Mouse (Mus musculus) retina, embryonic 14.5 days (tissue): Measurements from ENCODE around the gene Zfp777.

Experiments
- DNase-seq: peaks from one replicate; pipeline ENCODE4 v3.0.0-alpha.2; 2015; ENCODE audit warnings: low spot score

Zfp777 gene

GRCm38 (mm10) chr6:48048426-48049272 is at the start of gene Zfp777:
Gene Zfp777 (minus strand): TSS chr6:48048911.
- peak; percentile 86 for DNase-seq

GRCm38 (mm10) chr6:48086957-48087715 is 38.4 kb upstream of the Zfp777 start:
- DNase-seq: peak; percentile 45

GRCm38 (mm10) chr6:48086471-48086878 is 37.8 kb upstream of the Zfp777 start, which contains the start of gene Zfp746:
Gene Zfp746 (minus strand): TSS chr6:48086593.
- peak; percentile 94 for DNase-seq

- peak; percentile 24 for DNase-seq
Observed at GRCm38 (mm10) chr6:48085521-48086404, 37.1 kb upstream of the Zfp777 start.

GRCm38 (mm10) chr6:48083733-48084191 is 35.1 kb upstream of the Zfp777 start:
- DNase-seq: no peak

GRCm38 (mm10) chr6:48081952-48082351 is 33.2 kb upstream of the Zfp777 start:
- no peak for DNase-seq

GRCm38 (mm10) chr6:48081021-48081420 is 32.3 kb upstream of the Zfp777 start:
- DNase-seq: no peak

GRCm38 (mm10) chr6:48073316-48073715 is 24.6 kb upstream of the Zfp777 start:
- DNase-seq: no peak

GRCm38 (mm10) chr6:48067492-48067891 is 18.8 kb upstream of the Zfp777 start:
- DNase-seq: no peak

GRCm38 (mm10) chr6:48065587-48066075 is 16.9 kb upstream of the Zfp777 start:
- no peak for DNase-seq

GRCm38 (mm10) chr6:48064451-48064850 is 15.7 kb upstream of the Zfp777 start:
- DNase-seq: no peak

- DNase-seq: no peak
Observed at GRCm38 (mm10) chr6:48063940-48064339, 15.2 kb upstream of the Zfp777 start.

GRCm38 (mm10) chr6:48060895-48061294 is 12.2 kb upstream of the Zfp777 start:
- DNase-seq: no peak

GRCm38 (mm10) chr6:48060421-48060820 is 11.7 kb upstream of the Zfp777 start:
- no peak for DNase-seq

GRCm38 (mm10) chr6:48052136-48052535 is 3.4 kb upstream of the Zfp777 start:
- DNase-seq: no peak

- no peak for DNase-seq
Observed at GRCm38 (mm10) chr6:48051666-48052065, 3.0 kb upstream of the Zfp777 start.

GRCm38 (mm10) chr6:48049273-48050065 is 758 bp upstream of the Zfp777 start:
- no peak for DNase-seq

- DNase-seq: peak; percentile 52
Observed at GRCm38 (mm10) chr6:48047450-48048351, 1.0 kb downstream of the Zfp777 start.

- DNase-seq: no peak
Observed at GRCm38 (mm10) chr6:48047114-48047449, 1.6 kb downstream of the Zfp777 start.

GRCm38 (mm10) chr6:48032661-48033060 is 16.1 kb downstream of the Zfp777 start:
- DNase-seq: no peak
